Mouse (Mus musculus): Measurements from ENCODE around the gene Cfd. TPM values are rescaled to one million over a fixed set of nuclear protein-coding genes. Genes with fewer than 3 reads are reported as not detected.

Cfd gene
- polyA plus RNA-seq, 1 experiment, result not detected

DNA sequence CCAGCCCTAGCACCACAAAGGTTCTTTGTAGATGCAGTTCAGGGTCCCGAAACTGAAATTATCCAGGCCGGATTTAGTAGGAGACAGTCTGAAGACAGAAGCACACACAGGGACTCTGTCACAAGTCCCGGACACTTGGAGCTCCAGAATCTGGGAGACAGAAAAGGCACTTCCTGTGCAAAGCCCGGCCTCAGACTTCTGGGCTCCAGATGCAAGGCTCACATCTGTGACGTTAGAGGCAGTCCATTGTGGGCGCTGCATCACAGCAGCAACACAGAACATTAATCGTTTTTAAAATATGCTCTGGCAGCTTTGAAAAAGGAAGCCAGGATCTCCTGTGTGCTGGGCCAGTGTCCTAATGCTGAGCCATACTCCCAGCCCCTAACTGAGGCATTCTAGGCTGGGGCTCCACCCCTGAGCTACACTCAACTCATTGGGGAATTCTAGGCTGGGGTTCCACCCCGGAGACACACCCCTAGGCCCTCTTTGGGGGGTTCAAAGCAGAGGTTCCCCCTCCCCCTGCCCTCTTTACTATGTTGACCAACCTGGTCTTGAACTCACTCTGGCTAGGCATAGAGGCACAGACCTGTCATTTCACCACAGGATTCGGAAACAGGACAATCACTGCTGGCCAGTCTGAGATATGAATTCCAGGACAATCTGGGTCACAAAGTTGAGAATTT is 38.4 kb upstream of the Cfd start:
- TF ChIP-seq EP300 (IDR thresholded peaks at IDR 0.05; ENCODE audit: insufficient read depth, low read depth, low read length) (no peak), CTCF (IDR thresholded peaks at IDR 0.05; ENCODE audit: low read depth, low read length) (no peak), POLR2A (IDR thresholded peaks at IDR 0.05; ENCODE audit: insufficient read depth, low read length) (no peak)
- Histone ChIP-seq H3K9ac (ENCODE audit: low read depth, poor library complexity, severe bottlenecking) (peak overlapping the region; percentile 70), H3K27me3 (ENCODE audit: control insufficient read depth, insufficient read depth, low read length, poor library complexity, severe bottlenecking) (no peaks in the 10 kb centered on the region), H3K36me3 (ENCODE audit: control insufficient read depth, insufficient read depth, low read length, poor library complexity, severe bottlenecking) (peaks cover 10% of the 10 kb centered on the region), H3K27ac (ENCODE audit: insufficient read depth, low read length) (peak overlapping the region; percentile 90), H3K9me3 (replicated peaks; ENCODE audit: control insufficient read depth, insufficient read depth, low read length, poor library complexity, severe bottlenecking) (no peaks in the 10 kb centered on the region), H3K4me3 (ENCODE audit: low read depth, low read length) (peak overlapping the region; percentile 76), H3K4me1 (ENCODE audit: control insufficient read depth, insufficient read depth, low read length) (peaks cover 9% of the 10 kb centered on the region)

GRCm38 (mm10) chr10:79852827-79853226 is 37.8 kb upstream of the Cfd start:
- Histone ChIP-seq H3K36me3 (ENCODE audit: control insufficient read depth, insufficient read depth, low read length, poor library complexity, severe bottlenecking) (peaks cover 14% of the 10 kb centered on the region), H3K9ac (ENCODE audit: low read depth, poor library complexity, severe bottlenecking) (peak overlapping the region; percentile 70), H3K27me3 (ENCODE audit: control insufficient read depth, insufficient read depth, low read length, poor library complexity, severe bottlenecking) (no peaks in the 10 kb centered on the region), H3K4me1 (ENCODE audit: control insufficient read depth, insufficient read depth, low read length) (peaks cover 12% of the 10 kb centered on the region), H3K27ac (ENCODE audit: insufficient read depth, low read length) (peak overlapping the region; percentile 90), H3K9me3 (replicated peaks; ENCODE audit: control insufficient read depth, insufficient read depth, low read length, poor library complexity, severe bottlenecking) (no peaks in the 10 kb centered on the region), H3K4me3 (ENCODE audit: low read depth, low read length) (peak overlapping the region; percentile 76)
- TF ChIP-seq EP300 (IDR thresholded peaks at IDR 0.05; ENCODE audit: insufficient read depth, low read depth, low read length), result no peak
- TF ChIP-seq POLR2A (IDR thresholded peaks at IDR 0.05; ENCODE audit: insufficient read depth, low read length), result no peak
- TF ChIP-seq CTCF (IDR thresholded peaks at IDR 0.05; ENCODE audit: low read depth, low read length), result no peak

GRCm38 (mm10) chr10:79853392-79853791 is 37.3 kb upstream of the Cfd start:
- Histone ChIP-seq H3K36me3 (ENCODE audit: control insufficient read depth, insufficient read depth, low read length, poor library complexity, severe bottlenecking) (peaks cover 19% of the 10 kb centered on the region), H3K4me3 (ENCODE audit: low read depth, low read length) (peak overlapping the region; percentile 76), H3K4me1 (ENCODE audit: control insufficient read depth, insufficient read depth, low read length) (peaks cover 12% of the 10 kb centered on the region)

DNA sequence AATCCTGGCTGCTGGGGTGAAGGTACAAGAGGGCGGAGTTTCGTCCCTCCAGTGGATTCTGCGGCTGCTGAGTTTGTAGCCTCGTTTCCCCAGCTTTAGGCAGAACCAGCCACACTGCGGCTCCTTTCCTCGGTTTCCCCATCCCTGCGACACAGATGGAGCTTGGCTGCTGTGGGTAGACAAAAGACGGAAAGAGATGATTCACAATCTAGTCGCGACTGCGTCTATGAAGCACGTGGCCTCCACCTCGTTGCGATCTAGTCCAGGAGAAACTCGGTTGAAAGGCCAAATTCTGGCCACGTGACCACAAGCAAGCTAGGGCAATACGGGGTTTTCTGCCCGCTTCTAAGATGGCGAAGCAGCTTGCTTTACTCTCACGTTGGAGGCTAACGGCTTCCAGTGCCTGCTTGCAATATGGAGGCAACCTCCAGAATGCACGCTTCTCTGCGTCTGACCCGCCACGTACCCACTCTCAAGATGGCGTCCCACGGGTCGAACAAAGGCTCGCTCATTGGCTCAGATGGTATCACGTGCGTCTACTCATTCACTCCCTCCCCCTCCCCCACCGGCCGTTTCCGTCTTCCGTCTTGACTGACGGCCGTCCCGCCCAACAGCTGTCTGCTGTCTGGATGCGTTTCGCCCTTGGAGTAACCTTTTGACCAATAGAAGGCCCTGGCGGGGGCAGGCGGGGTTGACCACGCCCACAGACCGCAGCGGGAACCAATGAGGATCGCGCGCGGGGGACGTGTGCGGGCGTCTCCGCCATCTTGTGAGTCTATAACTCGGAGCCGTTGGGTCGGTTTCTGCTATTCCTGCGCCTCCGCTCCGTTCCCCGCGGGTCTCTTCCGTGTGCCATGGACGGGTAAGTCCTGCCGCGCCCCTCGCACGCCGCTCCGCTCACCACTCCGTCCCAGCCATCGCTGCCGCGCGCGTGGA is 36.5 kb upstream of the Cfd start, which contains the start of gene Ptbp1:
Gene Ptbp1 (plus strand): TSS at position 568 of the 936 bp plus-strand sequence.
- Histone ChIP-seq H3K36me3 (ENCODE audit: control insufficient read depth, insufficient read depth, low read length, poor library complexity, severe bottlenecking) (peaks cover 26% of the 10 kb centered on the region), H3K4me1 (ENCODE audit: control insufficient read depth, insufficient read depth, low read length) (peaks cover 12% of the 10 kb centered on the region), H3K4me3 (ENCODE audit: low read depth, low read length) (peak within 1 kb of the TSS; percentile 80), H3K9ac (ENCODE audit: low read depth, poor library complexity, severe bottlenecking) (peak within 1 kb of the TSS; percentile 93), H3K27me3 (ENCODE audit: control insufficient read depth, insufficient read depth, low read length, poor library complexity, severe bottlenecking) (no peaks in the 10 kb centered on the region), H3K9me3 (replicated peaks; ENCODE audit: control insufficient read depth, insufficient read depth, low read length, poor library complexity, severe bottlenecking) (no peaks in the 10 kb centered on the region), H3K27ac (ENCODE audit: insufficient read depth, low read length) (peak within 1 kb of the TSS; percentile 90)
- TF ChIP-seq POLR2A (IDR thresholded peaks at IDR 0.05; ENCODE audit: insufficient read depth, low read length), result no peak
- TF ChIP-seq EP300 (IDR thresholded peaks at IDR 0.05; ENCODE audit: insufficient read depth, low read depth, low read length), result no peak
- no peak for TF ChIP-seq CTCF (IDR thresholded peaks at IDR 0.05; ENCODE audit: low read depth, low read length)

More at GRCm38 (mm10) chr10:79853392-79853791, 37.3 kb upstream of the Cfd start:
- Histone ChIP-seq H3K27me3 (ENCODE audit: control insufficient read depth, insufficient read depth, low read length, poor library complexity, severe bottlenecking) (no peaks in the 10 kb centered on the region), H3K9ac (ENCODE audit: low read depth, poor library complexity, severe bottlenecking) (peak overlapping the region; percentile 70), H3K27ac (ENCODE audit: insufficient read depth, low read length) (peak overlapping the region; percentile 90), H3K9me3 (replicated peaks; ENCODE audit: control insufficient read depth, insufficient read depth, low read length, poor library complexity, severe bottlenecking) (no peaks in the 10 kb centered on the region)
- TF ChIP-seq EP300 (IDR thresholded peaks at IDR 0.05; ENCODE audit: insufficient read depth, low read depth, low read length) (no peak), CTCF (IDR thresholded peaks at IDR 0.05; ENCODE audit: low read depth, low read length) (no peak), POLR2A (IDR thresholded peaks at IDR 0.05; ENCODE audit: insufficient read depth, low read length) (no peak)

DNA sequence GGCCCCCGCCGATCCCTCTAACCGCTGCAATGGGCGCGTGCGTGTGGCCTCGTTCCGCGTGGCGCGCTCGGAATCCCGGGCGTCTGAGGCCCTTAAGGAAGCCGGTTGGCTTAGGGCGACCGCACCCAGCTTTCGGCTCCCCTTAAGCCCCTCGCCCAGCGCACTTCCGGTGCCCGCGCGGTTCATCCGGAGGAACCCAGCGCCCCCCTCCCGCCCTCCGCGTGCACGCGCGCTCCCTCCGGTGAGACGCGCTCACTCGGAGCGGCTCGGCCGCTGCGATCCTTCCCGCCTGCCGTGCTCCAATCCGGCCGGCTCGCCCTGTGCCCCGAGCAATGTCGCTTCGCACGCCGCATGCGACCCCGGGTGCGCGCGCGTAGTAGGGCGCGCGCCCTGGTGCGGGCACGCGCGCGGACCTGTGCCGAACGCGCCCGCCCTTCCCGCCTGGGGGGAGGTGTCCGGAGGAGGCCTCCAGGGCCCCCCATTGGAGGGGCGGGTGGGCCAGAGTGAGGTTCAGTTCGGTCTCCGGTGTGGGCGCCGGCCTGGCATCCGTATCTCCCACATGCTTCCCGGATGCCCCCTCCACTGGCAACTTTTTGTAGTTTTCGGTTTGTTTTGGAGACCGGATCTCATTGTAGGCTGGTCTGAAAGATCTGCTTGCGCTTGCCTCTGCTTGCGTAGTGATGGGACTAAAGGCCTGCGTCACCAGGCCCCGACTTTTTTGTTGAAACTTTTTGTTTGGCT is 35.7 kb upstream of the Cfd start:
- H3K9ac ChIP-seq (ENCODE audit: low read depth, poor library complexity, severe bottlenecking), result peak overlapping the region; percentile 93
- H3K4me3 ChIP-seq (ENCODE audit: low read depth, low read length), result peak overlapping the region; percentile 80
- peaks cover 11% of the 10 kb centered on the region for H3K4me1 ChIP-seq (ENCODE audit: control insufficient read depth, insufficient read depth, low read length)
- H3K27ac ChIP-seq (ENCODE audit: insufficient read depth, low read length), result peak overlapping the region; percentile 89
- H3K27me3 ChIP-seq (ENCODE audit: control insufficient read depth, insufficient read depth, low read length, poor library complexity, severe bottlenecking), result no peaks in the 10 kb centered on the region
- peaks cover 34% of the 10 kb centered on the region for H3K36me3 ChIP-seq (ENCODE audit: control insufficient read depth, insufficient read depth, low read length, poor library complexity, severe bottlenecking)
- no peaks in the 10 kb centered on the region for H3K9me3 ChIP-seq (replicated peaks; ENCODE audit: control insufficient read depth, insufficient read depth, low read length, poor library complexity, severe bottlenecking)
- no peak for TF ChIP-seq EP300 (IDR thresholded peaks at IDR 0.05; ENCODE audit: insufficient read depth, low read depth, low read length)
- TF ChIP-seq CTCF (IDR thresholded peaks at IDR 0.05; ENCODE audit: low read depth, low read length), result no peak
- TF ChIP-seq POLR2A (IDR thresholded peaks at IDR 0.05; ENCODE audit: insufficient read depth, low read length), result no peak
